In genomic region chr3:39388491-39388890, GRCm38 (mm10) we compare ENCODE assay signal across 31 mouse cellular contexts.
"Had no signal": no experiment of that assay in that cellular context is flagged by ENCODE, and none has a peak within 500 bp of the region (broad histone marks: within the 10 kb centered on the region; RNA-seq: fewer than 3 reads in every experiment).

No protein-coding gene starts in this region.

- H3K27me3 ChIP-seq: limb, embryonic 12.5 days; limb, embryonic 13.5 days; limb, embryonic 15.5 days; liver, embryonic 12.5 days; liver, embryonic 13.5 days; liver, embryonic 15.5 days; lung, embryonic 15.5 days; megakaryocyte, embryonic 14.5 days; midbrain, embryonic 12.5 days; midbrain, embryonic 13.5 days; midbrain, embryonic 15.5 days; neural tube, embryonic 12.5 days had no signal

- H3K4me1 ChIP-seq: limb, embryonic 15.5 days; liver, embryonic 12.5 days; liver, embryonic 15.5 days; megakaryocyte, embryonic 14.5 days; midbrain, embryonic 10.5 days; midbrain, embryonic 12.5 days; midbrain, embryonic 13.5 days; midbrain, embryonic 15.5 days; neural tube, embryonic 12.5 days had no signal

- DNase-seq: left cerebral cortex, postnatal 4 days; liver; liver, embryonic 13.5 days; liver, postnatal 0 days; lung, adult 18-20 months; lung, adult 2 months; lung, postnatal 10 days; lung, postnatal 14 days; lung, postnatal 4 days; midbrain, embryonic 14.5 days had no signal

- ATAC-seq: liver, embryonic 12.5 days; liver, postnatal 0 days; lung, postnatal 0 days; midbrain, embryonic 13.5 days; midbrain, embryonic 15.5 days; midbrain, embryonic 16.5 days had no signal

- H3K4me2 ChIP-seq: limb, embryonic 12.5 days; limb, embryonic 13.5 days; limb, embryonic 15.5 days; liver, embryonic 11.5 days; liver, embryonic 12.5 days; liver, embryonic 13.5 days; liver, embryonic 15.5 days; lung, embryonic 15.5 days; midbrain, embryonic 11.5 days; midbrain, embryonic 12.5 days; midbrain, embryonic 13.5 days; midbrain, embryonic 15.5 days; neural tube, embryonic 12.5 days had no signal

- H3K27ac ChIP-seq: left cerebral cortex, adult 2 months; limb, embryonic 10.5 days; limb, embryonic 12.5 days; limb, embryonic 13.5 days; limb, embryonic 15.5 days; liver, embryonic 12.5 days; liver, embryonic 13.5 days; liver, embryonic 14.5 days; liver, embryonic 15.5 days; lung, embryonic 15.5 days; macrophage; midbrain, embryonic 10.5 days; midbrain, embryonic 12.5 days; midbrain, embryonic 13.5 days; midbrain, embryonic 15.5 days; neural tube, embryonic 12.5 days had no signal

- H3K36me3 ChIP-seq: limb, embryonic 10.5 days; limb, embryonic 12.5 days; limb, embryonic 13.5 days; limb, embryonic 15.5 days; liver, embryonic 12.5 days; liver, embryonic 13.5 days; liver, embryonic 15.5 days; lung, embryonic 15.5 days; midbrain, embryonic 10.5 days; midbrain, embryonic 12.5 days; midbrain, embryonic 13.5 days; midbrain, embryonic 15.5 days; neural tube, embryonic 12.5 days had no signal

- H3K9me3 ChIP-seq: limb, embryonic 10.5 days; limb, embryonic 12.5 days; limb, embryonic 13.5 days; limb, embryonic 15.5 days; liver, embryonic 12.5 days; liver, embryonic 13.5 days; liver, embryonic 15.5 days; lung, embryonic 15.5 days; midbrain, embryonic 10.5 days; midbrain, embryonic 12.5 days; midbrain, embryonic 13.5 days; midbrain, embryonic 15.5 days; neural tube, embryonic 12.5 days had no signal

- H3K4me3 ChIP-seq: left cerebral cortex, adult 2 months; limb, embryonic 10.5 days; limb, embryonic 12.5 days; limb, embryonic 13.5 days; limb, embryonic 15.5 days; liver, embryonic 12.5 days; liver, embryonic 13.5 days; liver, embryonic 15.5 days; lung, embryonic 15.5 days; megakaryocyte, embryonic 14.5 days; midbrain, embryonic 10.5 days; midbrain, embryonic 12.5 days; midbrain, embryonic 13.5 days; midbrain, embryonic 15.5 days; myocyte; neural tube, embryonic 12.5 days had no signal

- H3K9ac ChIP-seq: limb, embryonic 12.5 days; limb, embryonic 13.5 days; limb, embryonic 15.5 days; liver, embryonic 12.5 days; liver, embryonic 13.5 days; liver, embryonic 14.5 days; liver, embryonic 15.5 days; liver, postnatal 0 days; lung, embryonic 15.5 days; midbrain, embryonic 12.5 days; midbrain, embryonic 13.5 days; midbrain, embryonic 15.5 days; neural tube, embryonic 12.5 days had no signal
